Mouse (Mus musculus) adrenal gland, postnatal 14 days (tissue): ENCODE measurements at regions not wholly inside any gene's neighbourhood (a gene's known extent, or its start where the extent isn't known, plus 50 kb on each side); places are given as distances from the start of the nearest gene placed in this dataset.

Experiments
- DNase-seq: peaks from one replicate; pipeline ENCODE4 v3.0.0; 2021; ENCODE audit warnings: mixed read lengths

DNA sequence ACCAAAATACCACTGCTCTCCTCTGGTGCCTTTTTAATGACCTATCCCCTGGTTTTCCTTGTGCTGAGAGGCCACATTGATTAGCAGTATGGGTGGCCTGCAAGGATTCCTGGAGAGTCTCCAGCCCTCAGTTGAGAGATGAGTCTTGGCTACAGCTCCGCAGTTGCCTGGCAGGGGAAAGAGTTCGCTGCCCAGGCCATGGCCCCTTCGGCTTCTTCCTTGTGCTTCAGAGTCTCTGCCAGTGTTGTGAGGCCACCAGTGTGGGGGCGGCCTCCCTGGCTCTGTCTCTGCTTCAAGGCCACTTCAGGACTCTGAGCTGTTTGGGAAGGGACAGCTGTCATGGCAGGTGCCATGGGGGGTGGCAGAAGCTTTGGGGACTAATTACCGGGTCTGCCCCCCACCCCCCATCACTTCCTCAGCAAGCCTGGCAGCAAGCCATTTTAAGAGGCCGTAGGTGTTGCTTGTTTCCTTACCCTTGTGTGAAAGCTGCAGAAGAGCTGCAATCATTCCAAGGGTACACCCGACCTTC lies 85.8 kb upstream of the Gria1 start:
- DNase-seq: no peak

DNA sequence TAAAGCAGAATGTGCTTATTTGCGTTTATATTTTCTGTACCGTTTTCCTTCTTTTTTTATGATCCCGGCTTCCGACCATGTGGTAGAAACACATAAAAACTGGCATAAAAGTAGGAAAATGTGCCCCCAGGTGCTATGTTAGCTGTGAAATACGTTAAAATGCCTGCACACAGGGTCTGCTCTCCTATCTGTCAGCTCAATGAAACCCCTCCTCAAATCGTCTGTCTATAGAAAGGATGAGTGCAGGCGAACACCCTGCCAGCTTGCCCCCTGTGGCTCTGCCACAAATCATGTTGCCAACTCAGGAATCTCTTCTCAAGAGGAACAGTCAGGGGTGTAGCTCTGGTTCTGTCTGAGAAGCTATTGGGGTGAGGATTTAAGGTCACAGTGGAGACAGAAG lies 78.4 kb upstream of the Gria1 start:
- no peak for DNase-seq

DNA sequence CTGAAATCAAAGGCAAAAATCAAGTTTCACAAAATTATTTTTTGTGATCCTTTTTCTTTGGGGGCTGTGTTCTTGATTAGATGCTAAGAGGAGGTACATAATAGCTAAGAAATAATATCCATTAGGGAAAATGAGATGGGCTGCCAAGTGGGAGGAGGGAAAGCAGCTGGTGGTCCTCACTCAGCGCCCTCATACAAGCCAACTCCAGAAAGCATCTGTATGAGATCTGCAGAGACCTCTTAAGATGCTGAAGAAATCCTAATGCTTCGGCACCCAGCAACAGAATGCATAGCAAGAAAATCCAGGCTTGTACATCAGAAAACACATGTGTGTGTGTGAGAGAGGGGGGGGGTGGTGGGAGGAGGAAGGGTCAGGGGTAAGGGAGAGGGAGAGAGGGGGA lies 58.8 kb upstream of the Gria1 start:
- no peak for DNase-seq

DNA sequence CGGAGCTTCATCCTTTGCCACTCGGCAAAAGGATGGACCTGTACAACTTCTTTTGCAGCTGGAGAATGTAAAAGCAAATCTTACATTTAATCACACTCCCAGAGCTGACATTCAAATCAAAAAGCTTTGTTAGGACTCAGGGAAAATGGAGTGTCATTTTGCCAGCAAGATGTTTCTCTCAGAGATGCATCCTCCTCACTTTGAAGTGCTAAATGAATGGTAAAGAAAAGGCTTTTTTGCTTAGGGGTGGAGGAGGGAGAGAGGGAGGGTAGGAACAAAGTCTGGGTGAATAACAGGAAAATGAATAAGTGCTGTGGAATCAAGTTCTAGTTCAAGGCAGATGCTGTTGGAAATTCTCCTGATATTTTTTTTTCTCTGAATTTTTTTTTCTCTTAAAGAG lies 53.4 kb upstream of the Gria1 start:
- no peak for DNase-seq
